Mouse (Mus musculus) left cerebral cortex, postnatal 36 days (tissue): ENCODE measurements around the gene Gm1043. TPM values are rescaled to one million over a fixed set of nuclear protein-coding genes. Genes with fewer than 3 reads are reported as not detected.

Experiments
- DNase-seq, 2 experiments: peaks; one replicate each; pipeline ENCODE4 v3.0.0; 2021 to 2022; ENCODE audit warnings: low spot score in 2 of 2, mixed read lengths in 1 of 2
- intact Hi-C: fragments of 180-260 bp; cut with DNase I; formaldehyde crosslinking; loops from one replicate; pipeline ENCODE4 v1.15.1; 2025
- total RNA-seq, 2 experiments: library from RNA; stranded (reverse); gene quantifications; 2 replicates each; pipeline ENCODE4 v1.2.3; 2021

Gene Gm1043
- total RNA-seq, 2 experiments from 2014 or later = 25.8 to 54.0 TPM

GRCm38 (mm10) chr5:37227956-37228680 lies 142.9 kb downstream of the Gm1043 start:
- intact Hi-C loops = loop anchor here (2.0 kb wide), 1 partner anchor 21 kb away; no protein-coding TSS in a partner anchor
- no peak for DNase-seq

- DNase-seq = no peak
- intact Hi-C loops = no loop called here
Observed at GRCm38 (mm10) chr5:37228894-37229293, 143.7 kb downstream of the Gm1043 start.

GRCm38 (mm10) chr5:37233010-37233557 lies 147.9 kb downstream of the Gm1043 start:
- intact Hi-C loops = no loop called here
- DNase-seq = peak; percentile 67 to 79

- intact Hi-C loops = no loop called here
- DNase-seq = peak in 1 of 2 experiments; percentile 57
Observed at GRCm38 (mm10) chr5:37238654-37239053, 153.5 kb downstream of the Gm1043 start.

- DNase-seq = no peak
- intact Hi-C loops = no loop called here
Observed at GRCm38 (mm10) chr5:37240550-37240949, 155.4 kb downstream of the Gm1043 start.

- intact Hi-C loops = loop anchor here (1.0 kb wide), 1 partner anchor 64 kb away; no protein-coding TSS in a partner anchor
- no peak for DNase-seq
Observed at GRCm38 (mm10) chr5:37241224-37241623, 156.1 kb downstream of the Gm1043 start.

GRCm38 (mm10) chr5:37241651-37242151 lies 156.5 kb downstream of the Gm1043 start, which contains the start of gene Crmp1:
Gene Crmp1 (plus strand): TSS chr5:37241940.
- intact Hi-C loops = loop anchor here (1.0 to 2.0 kb wide), 2 partner anchors 64 to 79 kb away; no protein-coding TSS in a partner anchor
- peak; percentile 86 to 92 for DNase-seq

- peak in 1 of 2 experiments; percentile 55 for DNase-seq
- intact Hi-C loops = loop anchor here (2.0 kb wide), 1 partner anchor 80 kb away; no protein-coding TSS in a partner anchor
Observed at GRCm38 (mm10) chr5:37242360-37243168, 157.4 kb downstream of the Gm1043 start.

GRCm38 (mm10) chr5:37243169-37243886 lies 158.2 kb downstream of the Gm1043 start:
- DNase-seq = no peak
- intact Hi-C loops = loop anchor here (2.0 kb wide), 1 partner anchor 81 kb away; no protein-coding TSS in a partner anchor

GRCm38 (mm10) chr5:37244161-37244560 lies 159.0 kb downstream of the Gm1043 start:
- intact Hi-C loops = loop anchor here (2.0 kb wide), 1 partner anchor 45 kb away; no protein-coding TSS in a partner anchor
- peak; percentile 74 to 82 for DNase-seq

GRCm38 (mm10) chr5:37244666-37245242 lies 159.6 kb downstream of the Gm1043 start:
- intact Hi-C loops = loop anchor here (2.0 kb wide), 1 partner anchor 44 kb away; no protein-coding TSS in a partner anchor
- DNase-seq = no peak

- DNase-seq = peak; percentile 77 to 83
- intact Hi-C loops = loop anchor here (2.0 kb wide), 1 partner anchor 43 kb away; no protein-coding TSS in a partner anchor
Observed at GRCm38 (mm10) chr5:37245651-37246050, 160.5 kb downstream of the Gm1043 start.

- DNase-seq = peak in 1 of 2 experiments; percentile 26
- intact Hi-C loops = no loop called here
Observed at GRCm38 (mm10) chr5:37246138-37246910, 161.2 kb downstream of the Gm1043 start.

GRCm38 (mm10) chr5:37247456-37247855 lies 162.3 kb downstream of the Gm1043 start:
- intact Hi-C loops = no loop called here
- DNase-seq = no peak

GRCm38 (mm10) chr5:37248870-37249269 lies 163.7 kb downstream of the Gm1043 start:
- DNase-seq = no peak
- intact Hi-C loops = no loop called here

- intact Hi-C loops = no loop called here
- no peak for DNase-seq
Observed at GRCm38 (mm10) chr5:37251596-37251995, 166.4 kb downstream of the Gm1043 start.

GRCm38 (mm10) chr5:37252101-37252804 lies 167.1 kb downstream of the Gm1043 start:
- intact Hi-C loops = no loop called here
- DNase-seq = peak; percentile 70 to 78
